Mouse (Mus musculus) stomach, postnatal 0 days (tissue): ENCODE data around the gene Pnpla3.

Experiments
- CTCF ChIP-seq: IDR thresholded peaks from 2 replicates; pipeline ENCODE4 v1.5.1; 2016; ENCODE audit warnings: antibody characterized with exemption, low read depth, mild to moderate bottlenecking, moderate library complexity
- EP300 ChIP-seq: optimal IDR thresholded peaks from 2 replicates; pipeline ENCODE3; 2016; ENCODE audit warnings: antibody characterized with exemption

DNA sequence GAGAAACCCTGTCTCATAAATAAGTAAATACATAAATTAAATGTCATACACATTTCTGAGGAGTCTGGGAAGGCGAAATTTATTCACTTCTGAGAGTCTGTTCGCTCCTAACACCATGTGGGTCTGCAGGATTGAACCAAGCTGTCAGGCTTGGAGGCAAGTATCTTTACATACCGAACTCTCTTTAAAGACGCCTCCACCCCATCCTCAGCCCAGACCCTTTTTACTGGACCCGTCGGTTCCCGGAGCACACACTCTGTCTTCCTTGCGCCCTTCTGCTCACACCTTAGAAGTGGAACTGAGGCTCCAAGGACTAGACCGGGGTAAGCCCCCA lies 24.1 kb downstream of the Pnpla3 start:
- TF ChIP-seq CTCF (no peak), EP300 (no peak)
